Mouse (Mus musculus) hindbrain, embryonic 15.5 days (tissue): ENCODE data around the gene Rfc1. TPM values are rescaled to one million over a fixed set of nuclear protein-coding genes. Genes with fewer than 3 reads are reported as not detected.

ENCODE experiments used
- ATAC-seq: fragments of 200-750 bp; cut with Nextera tagmentation; 2 replicates; pipeline ENCODE4 v1.8.0; 2017; ENCODE audit warnings: low read depth, moderate number of reproducible peaks, moderate TSS enrichment; ENCODE audit not compliant: low FRiP score
- H3K27ac ChIP-seq: fragments of 300-500 bp; sonication (generic); replicated peaks from 2 replicates; pipeline ENCODE4 v1.5.1; 2015; ENCODE audit warnings: mild to moderate bottlenecking, inconsistent platforms
- H3K27me3 ChIP-seq: fragments of 300-500 bp; sonication (generic); 2 replicates; pipeline ENCODE4 v1.6.1; 2015; ENCODE audit warnings: control low read depth, inconsistent platforms
- H3K36me3 ChIP-seq: fragments of 300-500 bp; sonication (generic); 2 replicates; pipeline ENCODE4 v1.6.1; 2015; ENCODE audit warnings: control low read depth, inconsistent platforms
- H3K4me1 ChIP-seq: fragments of 300-500 bp; sonication (generic); replicated peaks from 2 replicates; pipeline ENCODE4 v1.6.1; 2015; ENCODE audit warnings: control low read depth, inconsistent platforms
- H3K4me2 ChIP-seq: fragments of 300-500 bp; sonication (generic); 2 replicates; pipeline ENCODE4 v1.6.1; 2015; ENCODE audit warnings: moderate library complexity, mild to moderate bottlenecking, inconsistent platforms
- H3K4me3 ChIP-seq: fragments of 300-500 bp; sonication (generic); 2 replicates; pipeline ENCODE4 v1.5.1; 2015; ENCODE audit warnings: mild to moderate bottlenecking, inconsistent platforms
- H3K9ac ChIP-seq: fragments of 300-500 bp; sonication (generic); 2 replicates; pipeline ENCODE4 v1.6.1; 2015; ENCODE audit warnings: inconsistent platforms
- H3K9me3 ChIP-seq: fragments of 300-500 bp; sonication (generic); 2 replicates; pipeline ENCODE4 v1.6.1; 2016; ENCODE audit warnings: control low read depth, inconsistent platforms
- WGBS: fragments of 180-500 bp; shearing (Covaris S2); methylation state at CpG from one replicate; pipeline ENCODE4 v1.1.7; 2015; 5-methylcytosine and 5-hydroxymethylcytosine counted together
- polyA plus RNA-seq: library from polyadenylated mRNA; unstranded; fragments of >200 nt; fragmentation: Nextera tagmentation; extraction: Ambion mirVana; gene quantifications from 2 replicates; pipeline ENCODE4 v1.2.1, GENCODE M21; 2015

The Rfc1 gene
- polyA plus RNA-seq, 1 experiment from 2014 or later: 29.9 TPM

DNA sequence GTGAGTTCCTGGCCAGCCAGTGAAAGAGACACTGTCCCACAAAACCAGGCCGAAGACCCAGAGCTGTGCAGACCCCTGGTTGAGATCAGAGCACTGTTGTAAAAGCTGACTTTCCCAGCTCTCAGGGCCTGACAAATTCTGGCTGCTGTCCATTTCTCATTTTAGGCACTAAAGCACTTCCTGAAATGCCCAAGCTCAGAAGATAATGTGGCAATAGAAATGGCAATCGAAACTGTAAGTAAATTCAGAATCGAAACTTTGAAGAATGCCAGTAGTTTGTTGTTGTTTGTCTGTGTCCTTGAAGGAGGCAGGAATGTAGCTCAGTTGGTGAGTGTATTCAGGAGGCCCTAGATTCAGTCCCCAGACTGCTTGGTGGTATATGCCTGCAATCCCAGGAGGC, 88.2 kb downstream of the Rfc1 start:
- H3K36me3 ChIP-seq: peaks cover 11% of the 10 kb centered on the region
- no peak overlapping the region for H3K4me3 ChIP-seq
- 89% methylated on average over 3 of the region's 3 CpGs for WGBS
- no peaks in the 10 kb centered on the region for H3K27me3 ChIP-seq
- no peaks in the 10 kb centered on the region for H3K4me1 ChIP-seq
- H3K9me3 ChIP-seq: no peaks in the 10 kb centered on the region
- no peak overlapping the region for H3K4me2 ChIP-seq
- H3K9ac ChIP-seq: no peak overlapping the region
- no peak overlapping the region for H3K27ac ChIP-seq
- no peak for ATAC-seq

- H3K4me3 ChIP-seq: no peak overlapping the region
- H3K27ac ChIP-seq: no peak overlapping the region
- ATAC-seq: no peak
- no peaks in the 10 kb centered on the region for H3K4me1 ChIP-seq
- H3K9ac ChIP-seq: no peak overlapping the region
- WGBS: 49% methylated on average over 5 of the region's 5 CpGs
- no peaks in the 10 kb centered on the region for H3K27me3 ChIP-seq
- H3K9me3 ChIP-seq: no peaks in the 10 kb centered on the region
- no peak overlapping the region for H3K4me2 ChIP-seq
- no peaks in the 10 kb centered on the region; the same call in none of the 2 replicates for H3K36me3 ChIP-seq
Observed at GRCm38 (mm10) chr5:65242740-65243139, 92.7 kb downstream of the Rfc1 start.

DNA sequence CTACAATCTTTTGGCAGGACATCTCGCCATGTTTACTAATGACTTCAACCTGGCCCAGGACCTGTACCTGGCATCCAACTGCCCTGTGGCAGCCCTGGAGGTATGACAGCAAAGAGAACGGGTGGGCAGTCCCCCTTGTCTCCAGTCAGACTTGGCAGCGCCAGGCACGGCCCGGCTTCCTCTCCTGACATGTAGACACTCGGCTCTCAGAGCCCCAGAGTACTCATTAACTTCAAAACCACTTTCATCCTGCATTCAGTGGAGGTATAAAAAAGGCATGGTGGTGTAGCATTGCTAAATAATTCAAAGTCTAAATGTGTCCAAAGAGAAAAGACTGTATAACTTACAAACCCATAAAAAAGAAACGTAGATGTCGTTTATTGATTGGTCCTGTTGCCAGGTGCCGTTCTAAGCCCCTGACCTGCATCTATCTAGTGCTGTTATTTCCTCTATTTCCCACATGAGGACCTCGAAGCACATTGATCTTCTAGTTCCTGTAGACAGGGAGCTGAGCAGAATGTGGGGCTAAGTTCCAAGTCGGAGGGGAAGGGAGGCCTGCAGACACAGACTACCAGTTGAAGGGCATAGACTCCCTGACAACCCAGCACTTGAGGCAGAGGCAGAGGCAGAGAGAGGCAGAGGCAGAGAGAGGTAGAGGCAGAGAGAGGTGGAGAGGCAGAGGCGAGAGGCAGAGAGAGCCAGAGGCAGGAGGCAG, 104.0 kb downstream of the Rfc1 start:
- H3K36me3 ChIP-seq: peaks cover 32% of the 10 kb centered on the region
- H3K27ac ChIP-seq: no peak overlapping the region
- WGBS: 80% methylated on average over 12 of the region's 12 CpGs
- H3K4me1 ChIP-seq: no peaks in the 10 kb centered on the region
- no peaks in the 10 kb centered on the region for H3K9me3 ChIP-seq
- no peak overlapping the region for H3K9ac ChIP-seq
- no peak overlapping the region for H3K4me2 ChIP-seq
- no peak for ATAC-seq
- H3K27me3 ChIP-seq: no peaks in the 10 kb centered on the region
- H3K4me3 ChIP-seq: no peak overlapping the region

DNA sequence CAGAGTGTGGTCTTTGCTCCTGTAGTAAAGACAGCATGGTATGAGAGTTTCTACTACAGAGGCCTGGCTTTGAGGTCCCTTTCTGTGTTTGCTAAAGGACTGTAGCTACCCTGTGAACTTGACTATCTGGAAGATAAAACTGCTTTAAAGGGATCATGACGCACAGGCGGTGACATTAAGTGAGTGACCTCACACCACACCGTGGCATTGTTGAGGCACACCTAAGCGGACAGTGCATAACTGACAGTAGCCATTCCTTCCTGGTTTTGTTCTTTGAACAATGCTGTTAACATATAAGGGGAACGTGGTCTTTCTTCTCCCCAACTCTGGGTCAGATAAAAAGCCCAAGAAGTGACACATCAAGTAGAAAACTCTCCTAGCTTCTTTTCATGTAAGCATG, 111.4 kb downstream of the Rfc1 start:
- Histone ChIP-seq H3K9ac (no peak overlapping the region), H3K4me1 (no peaks in the 10 kb centered on the region), H3K9me3 (no peaks in the 10 kb centered on the region), H3K27me3 (no peaks in the 10 kb centered on the region), H3K27ac (no peak overlapping the region), H3K4me2 (no peak overlapping the region), H3K4me3 (no peak overlapping the region), H3K36me3 (peaks cover 41% of the 10 kb centered on the region)
- ATAC-seq: no peak
- WGBS: 95% methylated on average over 5 of the region's 5 CpGs

GRCm38 (mm10) chr5:65221037-65221436, 114.4 kb downstream of the Rfc1 start:
- no peaks in the 10 kb centered on the region for H3K4me1 ChIP-seq
- WGBS: 93% methylated on average over 7 of the region's 7 CpGs
- no peaks in the 10 kb centered on the region for H3K9me3 ChIP-seq
- no peak overlapping the region for H3K9ac ChIP-seq
- no peak for ATAC-seq
- H3K27me3 ChIP-seq: no peaks in the 10 kb centered on the region
- H3K4me3 ChIP-seq: no peak overlapping the region
- no peak overlapping the region for H3K27ac ChIP-seq
- peaks cover 29% of the 10 kb centered on the region for H3K36me3 ChIP-seq
- no peak overlapping the region for H3K4me2 ChIP-seq

DNA sequence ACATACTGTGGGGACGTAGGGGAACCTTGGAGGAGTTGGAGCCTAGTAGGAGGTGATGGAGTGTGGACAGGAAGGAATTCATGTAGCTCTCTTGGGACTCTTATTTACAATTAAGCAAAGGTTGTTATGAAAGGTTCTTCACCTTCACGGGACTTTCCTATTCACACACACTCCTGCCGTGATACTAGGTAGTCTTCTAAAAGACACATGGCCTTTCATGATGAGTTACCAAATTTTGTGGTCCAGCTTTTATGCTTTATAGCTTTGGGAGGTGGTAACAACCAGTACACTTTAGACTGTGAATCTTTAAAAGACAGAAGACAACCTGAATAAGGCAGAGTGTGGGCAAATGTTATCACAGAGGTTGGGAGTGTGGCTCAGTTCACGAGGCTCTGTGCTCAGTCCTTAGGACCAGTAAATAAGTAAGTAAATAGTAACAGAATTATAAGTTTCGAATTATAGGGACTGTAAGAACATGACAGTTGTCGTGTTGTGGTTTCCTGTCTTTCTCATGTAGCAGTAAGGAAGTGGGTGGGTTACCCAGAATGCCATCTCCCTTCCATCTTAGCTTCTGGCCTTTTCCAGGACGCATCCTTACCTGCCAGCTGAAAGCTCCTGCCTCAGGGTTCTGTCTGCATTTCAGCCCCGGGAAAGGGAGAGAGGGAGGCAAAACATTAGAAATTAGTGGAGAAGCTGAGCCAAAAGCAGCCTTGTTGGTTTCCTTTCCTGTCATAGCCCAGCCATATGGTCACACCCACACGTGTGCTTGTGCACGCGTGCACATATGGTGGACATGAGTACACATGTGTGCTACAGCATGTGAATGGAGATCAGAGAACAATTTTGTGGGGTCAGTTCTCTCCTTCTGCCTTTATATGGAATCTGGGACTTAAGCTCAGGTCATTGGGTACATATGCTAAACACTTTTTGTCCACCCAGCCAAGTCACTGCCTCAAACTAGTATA, 117.9 kb downstream of the Rfc1 start:
- Histone ChIP-seq H3K4me3 (no peak overlapping the region), H3K4me1 (no peaks in the 10 kb centered on the region), H3K9me3 (no peaks in the 10 kb centered on the region), H3K27me3 (no peaks in the 10 kb centered on the region), H3K36me3 (peaks cover 9% of the 10 kb centered on the region), H3K27ac (no peak overlapping the region), H3K4me2 (no peak overlapping the region), H3K9ac (no peak overlapping the region)
- WGBS: 91% methylated on average over 11 of the region's 11 CpGs
- no peak for ATAC-seq

DNA sequence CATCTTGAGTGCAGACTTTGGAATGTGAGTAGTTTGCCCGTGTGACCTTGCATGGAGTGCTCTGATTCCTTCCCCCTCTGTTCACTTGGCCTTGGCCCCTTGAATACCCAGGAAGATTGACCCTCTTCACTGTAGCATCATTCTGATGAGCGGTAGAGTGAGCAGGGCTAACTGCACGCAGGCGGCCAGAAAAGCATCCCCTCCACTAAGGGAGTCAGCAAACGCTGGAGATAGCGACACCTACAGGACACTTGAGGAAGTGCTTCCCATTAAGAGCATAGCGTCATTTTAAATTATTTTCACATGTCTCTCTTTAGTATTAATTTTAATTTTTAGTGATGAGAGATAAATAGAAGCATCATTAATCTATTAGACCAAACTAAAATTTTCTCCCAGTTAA, 122.1 kb downstream of the Rfc1 start:
- H3K36me3 ChIP-seq: 0 out of 2 replicates have a peak, but pooled peaks cover 3% of the 10 kb centered on the region
- 17% methylated on average over 7 of the region's 7 CpGs for whole genome bisulfite sequencing
- no peak for ATAC-seq
- no peaks in the 10 kb centered on the region for H3K27me3 ChIP-seq
- no peak overlapping the region for H3K27ac ChIP-seq
- no peak overlapping the region for H3K9ac ChIP-seq
- H3K9me3 ChIP-seq: no peaks in the 10 kb centered on the region
- no peak overlapping the region for H3K4me2 ChIP-seq
- no peaks in the 10 kb centered on the region for H3K4me1 ChIP-seq
- no peak overlapping the region for H3K4me3 ChIP-seq

Other genes with a start within 250 kb of the Rfc1 start
- 0.14 TPM in 1 of 2 replicates, not detected in the other for gene Tmem156, start 243.5 kb downstream of the Rfc1 start, polyA plus RNA-seq
- gene Klhl5, start 228.1 kb downstream of the Rfc1 start, polyA plus RNA-seq: 45.8 and 47.3 TPM in 2 replicates
- 11.8 and 13.3 TPM in 2 replicates for gene Wdr19, start 136.0 kb downstream of the Rfc1 start, polyA plus RNA-seq
- 0.08 and 0.32 TPM in 2 replicates for gene Klb, start 12.6 kb upstream of the Rfc1 start, polyA plus RNA-seq
- gene Rpl9, start 55.8 kb upstream of the Rfc1 start, polyA plus RNA-seq: 520 and 546 TPM in 2 replicates
- 61.1 and 61.6 TPM in 2 replicates for gene Lias, start 55.8 kb upstream of the Rfc1 start, polyA plus RNA-seq
- 42.6 and 43.0 TPM in 2 replicates for gene Ugdh, start 100.3 kb upstream of the Rfc1 start, polyA plus RNA-seq
- not detected in 2 replicates for gene Gm43552, start 157.2 kb upstream of the Rfc1 start, polyA plus RNA-seq
- 181 and 209 TPM in 2 replicates for gene Smim14, start 201.5 kb upstream of the Rfc1 start, polyA plus RNA-seq
- gene Ube2k, start 201.6 kb upstream of the Rfc1 start, polyA plus RNA-seq: 198 and 201 TPM in 2 replicates